Comparison of ENCODE assay signal across 27 mouse cellular contexts in the genomic region with DNA sequence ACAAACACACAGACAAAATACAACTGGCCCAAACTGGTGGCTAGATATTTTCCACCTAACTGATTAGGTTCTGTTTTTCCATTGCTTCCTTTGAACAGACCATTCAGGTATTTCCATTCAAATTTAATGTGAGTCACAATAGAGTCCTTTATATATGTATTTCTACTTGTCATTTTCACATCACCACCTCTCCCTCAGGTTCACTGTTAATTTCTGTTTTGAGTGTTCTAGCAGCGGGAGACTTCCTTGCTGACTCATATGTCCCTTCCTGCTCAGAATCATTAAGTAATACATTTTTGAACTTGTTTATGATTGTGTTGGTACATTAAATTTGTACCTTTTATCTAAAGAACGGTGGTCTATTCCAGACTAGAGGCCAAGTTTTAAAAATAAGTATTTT.
"Had no signal": no experiment of that assay in that cellular context is flagged by ENCODE, and none has a peak within 500 bp of the region (broad histone marks: within the 10 kb centered on the region; RNA-seq: fewer than 3 reads in every experiment).

No protein-coding gene starts in this region.

- H3K27me3 ChIP-seq: heart, embryonic 13.5 days; heart, embryonic 15.5 days; hindbrain, embryonic 13.5 days; hindbrain, embryonic 15.5 days; limb, embryonic 12.5 days; liver, embryonic 13.5 days; liver, embryonic 15.5 days had no signal

- H3K4me2 ChIP-seq: heart, embryonic 11.5 days; heart, embryonic 13.5 days; heart, embryonic 15.5 days; hindbrain, embryonic 13.5 days; hindbrain, embryonic 15.5 days; limb, embryonic 12.5 days; liver, embryonic 11.5 days; liver, embryonic 13.5 days; liver, embryonic 15.5 days had no signal

- ATAC-seq: hindbrain, postnatal 0 days; intestine, embryonic 16.5 days had no signal

- H3K36me3 ChIP-seq: heart, embryonic 13.5 days; heart, embryonic 15.5 days; hindbrain, embryonic 13.5 days; hindbrain, embryonic 15.5 days; limb, embryonic 10.5 days; limb, embryonic 12.5 days; liver, embryonic 13.5 days; liver, embryonic 15.5 days had no signal

- H3K4me3 ChIP-seq: gastrocnemius, adult 2 months; heart, adult 2 months; heart, embryonic 13.5 days; heart, embryonic 15.5 days; hindbrain, embryonic 13.5 days; hindbrain, embryonic 15.5 days; layer of hippocampus, adult 2 months; left cerebral cortex, adult 2 months; limb, embryonic 10.5 days; limb, embryonic 12.5 days; liver, embryonic 13.5 days; liver, embryonic 15.5 days had no signal

- H3K4me1 ChIP-seq: heart, embryonic 13.5 days; heart, embryonic 15.5 days; hindbrain, embryonic 13.5 days; hindbrain, embryonic 15.5 days; limb, embryonic 10.5 days; limb, embryonic 12.5 days; liver, embryonic 13.5 days; liver, embryonic 15.5 days had no signal

- H3K9me3 ChIP-seq: heart, embryonic 13.5 days; heart, embryonic 15.5 days; hindbrain, embryonic 13.5 days; hindbrain, embryonic 15.5 days; limb, embryonic 10.5 days; limb, embryonic 12.5 days; liver, embryonic 13.5 days; liver, embryonic 15.5 days had no signal

- DNase-seq: gastrocnemius, adult 2 months; gastrocnemius, postnatal 10 days; gastrocnemius, postnatal 25 days; heart, adult 2 months; heart, postnatal 14 days; heart, postnatal 36 days; kidney, adult 11 months; kidney, adult 2 months; kidney, adult 9 months; kidney, postnatal 10 days; kidney, postnatal 25 days; kidney, postnatal 4 days; liver; liver, embryonic 13.5 days had no signal

- H3K27ac ChIP-seq: gastrocnemius, adult 2 months; heart, adult 2 months; heart, embryonic 13.5 days; heart, embryonic 15.5 days; hindbrain, embryonic 13.5 days; hindbrain, embryonic 15.5 days; hindbrain, postnatal 0 days; layer of hippocampus, adult 2 months; left cerebral cortex, adult 2 months; limb, embryonic 10.5 days; limb, embryonic 12.5 days; liver, embryonic 13.5 days; liver, embryonic 15.5 days had no signal

- H3K9ac ChIP-seq: heart, embryonic 13.5 days; heart, embryonic 15.5 days; hindbrain, embryonic 13.5 days; hindbrain, embryonic 15.5 days; limb, embryonic 12.5 days; liver, embryonic 13.5 days; liver, embryonic 15.5 days had no signal
